Mouse (Mus musculus): ENCODE results near the gene Nmnat3.

The Nmnat3 gene

GRCm38 (mm10) chr9:98311316-98311965 lies 24.2 kb downstream of the Nmnat3 start:
- no peak for DNase-seq (ENCODE audit: low read depth, low spot score)

DNA sequence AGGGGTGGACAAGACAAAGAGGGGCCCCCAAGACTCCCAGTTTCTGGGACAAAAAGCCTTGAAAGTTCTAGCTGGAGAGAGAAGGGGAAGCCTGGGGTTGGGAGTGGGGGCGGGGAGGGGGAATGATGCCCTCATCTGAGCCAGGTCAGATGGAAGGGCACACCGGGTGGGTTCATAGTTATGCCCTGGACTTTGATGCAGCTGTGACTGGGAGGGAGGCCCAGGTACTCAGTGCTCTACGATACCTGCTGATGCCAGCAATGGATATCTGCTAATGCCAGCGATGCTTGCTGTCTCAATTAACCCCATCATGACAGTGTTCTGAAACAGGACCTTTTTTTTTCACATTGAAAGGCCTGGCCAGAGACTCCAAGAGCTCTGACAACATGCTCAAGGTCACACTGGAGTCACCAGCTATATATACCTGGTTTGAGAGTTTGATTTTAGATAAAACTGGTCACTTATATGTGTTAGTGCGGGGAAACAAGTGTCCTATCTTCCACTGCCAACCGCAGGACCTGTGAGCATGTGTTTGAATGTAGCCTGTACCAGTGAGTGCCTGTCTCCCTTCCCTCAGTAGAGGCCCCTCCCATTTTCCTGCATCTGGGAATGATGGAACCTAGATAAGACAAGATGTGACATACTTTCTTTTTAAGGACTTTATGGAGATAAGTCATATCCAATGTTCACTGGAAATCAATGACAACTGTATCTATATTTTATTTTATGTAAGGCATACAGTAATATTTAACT lies 25.6 kb downstream of the Nmnat3 start:
- DNase-seq (ENCODE audit: low read depth, low spot score): no peak

GRCm38 (mm10) chr9:98313587-98313986 lies 26.4 kb downstream of the Nmnat3 start:
- DNase-seq (ENCODE audit: low read depth, low spot score): no peak

DNA sequence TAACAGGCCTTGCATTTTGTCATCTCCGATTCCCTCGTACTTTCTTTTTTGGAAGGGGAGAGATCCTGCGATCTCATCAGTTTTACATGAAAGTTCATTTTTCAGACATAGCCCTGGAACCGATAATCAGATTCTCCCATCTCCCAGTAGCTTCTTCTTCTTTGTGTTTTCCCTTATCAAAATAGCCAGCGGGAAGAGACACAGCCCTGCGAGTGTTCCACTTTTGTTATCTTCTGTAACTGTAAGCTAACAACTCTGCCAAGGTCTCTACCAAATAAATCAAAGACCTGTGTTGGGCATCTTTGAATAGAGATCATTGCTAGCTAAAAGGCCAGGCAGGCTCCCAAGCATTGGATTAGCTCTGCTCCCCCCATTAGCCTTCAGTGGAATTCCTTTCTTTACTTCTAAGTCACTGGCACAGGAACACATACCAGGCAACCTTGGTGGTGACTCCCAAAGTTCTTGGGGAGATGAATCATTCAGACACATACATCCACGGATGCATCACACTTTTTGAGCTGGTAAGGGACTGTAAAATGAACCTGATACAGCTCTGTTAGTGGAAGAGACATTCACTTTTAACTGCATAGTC lies 26.9 kb downstream of the Nmnat3 start:
- no peak for DNase-seq (ENCODE audit: low read depth, low spot score)

DNA sequence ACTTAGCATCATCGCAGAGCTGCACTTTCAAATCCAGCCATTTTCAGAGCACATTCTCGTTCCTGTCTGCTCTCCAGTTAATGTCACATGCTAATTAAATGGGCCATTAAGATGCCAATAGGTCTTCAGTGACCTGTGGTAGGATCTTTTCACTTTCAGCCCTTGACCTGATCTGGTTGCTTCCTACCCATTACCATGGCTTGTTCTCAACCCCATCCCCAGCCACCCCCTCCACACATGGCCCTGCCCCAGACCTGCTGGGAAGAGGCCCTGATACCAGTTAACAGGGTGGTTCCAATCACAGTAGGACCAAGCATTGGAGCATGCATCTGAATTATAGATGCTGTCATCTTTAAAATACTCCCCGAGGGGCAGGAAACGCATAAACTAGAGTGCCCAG lies 30.7 kb downstream of the Nmnat3 start:
- DNase-seq (ENCODE audit: low read depth, low spot score): no peak

GRCm38 (mm10) chr9:98318875-98319274 lies 31.6 kb downstream of the Nmnat3 start:
- DNase-seq (ENCODE audit: low read depth, low spot score): peak; percentile 20

DNA sequence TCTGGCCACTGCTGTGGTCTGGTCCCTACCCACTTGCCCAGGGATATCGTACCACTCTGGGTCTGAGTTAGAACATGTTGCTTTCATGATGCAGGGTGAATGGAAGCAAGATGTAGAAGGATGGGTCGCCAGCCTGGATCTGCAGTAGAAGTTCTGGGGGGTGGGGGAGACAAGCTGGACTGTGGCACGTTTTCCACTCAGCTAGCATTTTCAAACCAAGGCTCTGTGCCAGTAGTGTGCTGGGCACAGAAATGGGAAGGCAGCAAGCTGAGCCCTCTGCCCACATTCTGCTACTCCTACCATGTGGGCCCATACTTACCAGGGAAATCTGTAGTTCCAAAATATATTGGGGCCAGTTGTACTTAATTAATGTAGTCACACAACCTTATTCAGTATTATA lies 33.5 kb downstream of the Nmnat3 start:
- no peak for DNase-seq (ENCODE audit: low read depth, low spot score)

DNA sequence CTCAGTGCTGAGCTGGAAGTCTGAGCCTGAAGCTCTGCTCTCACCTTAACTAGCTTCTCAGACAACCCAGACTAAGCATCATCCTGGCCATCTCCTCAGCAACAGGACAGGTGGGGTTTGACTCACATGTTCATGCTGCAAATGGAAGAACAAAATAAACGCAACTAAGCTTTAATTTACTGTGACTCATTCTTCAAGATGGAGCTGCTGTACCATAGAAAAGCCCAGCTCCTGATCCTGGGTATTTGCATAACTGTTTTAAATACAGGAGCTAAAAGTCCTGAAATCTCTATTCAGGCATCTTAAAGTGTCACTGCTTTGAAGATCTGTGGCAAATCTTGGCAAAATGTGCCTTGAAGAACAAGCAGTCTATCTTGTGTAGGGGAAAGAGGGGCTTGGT lies 38.9 kb downstream of the Nmnat3 start:
- DNase-seq (ENCODE audit: low read depth, low spot score): no peak

GRCm38 (mm10) chr9:98328415-98329176 lies 41.4 kb downstream of the Nmnat3 start:
- DNase-seq (ENCODE audit: low read depth, low spot score): no peak

GRCm38 (mm10) chr9:98329274-98330105 lies 42.3 kb downstream of the Nmnat3 start:
- no peak for DNase-seq (ENCODE audit: low read depth, low spot score)

DNA sequence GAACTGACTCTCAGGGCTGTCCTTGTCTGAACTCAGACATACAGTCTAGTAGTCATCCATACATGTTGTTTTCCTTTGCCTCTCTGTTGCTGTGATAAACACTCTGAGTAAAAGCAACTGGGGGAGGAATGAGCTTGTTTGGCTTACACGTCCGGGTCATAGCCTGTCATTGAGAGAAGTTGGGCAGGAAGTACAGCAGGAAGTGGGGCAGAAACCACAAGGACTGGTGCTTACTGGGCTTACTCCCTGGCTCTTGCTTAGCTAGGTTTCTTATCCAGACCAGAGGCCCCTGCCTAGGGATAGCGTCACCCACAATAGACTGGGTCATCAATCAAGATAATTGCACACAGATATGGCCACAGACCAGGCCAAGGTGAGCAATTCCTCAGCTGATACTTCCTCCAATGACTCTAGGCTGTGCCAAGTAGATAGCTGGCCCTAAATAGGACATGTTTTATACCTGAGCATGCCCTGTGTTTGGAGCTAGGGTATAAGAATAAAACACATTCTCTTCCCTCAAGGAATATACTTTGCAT lies 46.1 kb downstream of the Nmnat3 start:
- no peak for DNase-seq (ENCODE audit: low read depth, low spot score)

DNA sequence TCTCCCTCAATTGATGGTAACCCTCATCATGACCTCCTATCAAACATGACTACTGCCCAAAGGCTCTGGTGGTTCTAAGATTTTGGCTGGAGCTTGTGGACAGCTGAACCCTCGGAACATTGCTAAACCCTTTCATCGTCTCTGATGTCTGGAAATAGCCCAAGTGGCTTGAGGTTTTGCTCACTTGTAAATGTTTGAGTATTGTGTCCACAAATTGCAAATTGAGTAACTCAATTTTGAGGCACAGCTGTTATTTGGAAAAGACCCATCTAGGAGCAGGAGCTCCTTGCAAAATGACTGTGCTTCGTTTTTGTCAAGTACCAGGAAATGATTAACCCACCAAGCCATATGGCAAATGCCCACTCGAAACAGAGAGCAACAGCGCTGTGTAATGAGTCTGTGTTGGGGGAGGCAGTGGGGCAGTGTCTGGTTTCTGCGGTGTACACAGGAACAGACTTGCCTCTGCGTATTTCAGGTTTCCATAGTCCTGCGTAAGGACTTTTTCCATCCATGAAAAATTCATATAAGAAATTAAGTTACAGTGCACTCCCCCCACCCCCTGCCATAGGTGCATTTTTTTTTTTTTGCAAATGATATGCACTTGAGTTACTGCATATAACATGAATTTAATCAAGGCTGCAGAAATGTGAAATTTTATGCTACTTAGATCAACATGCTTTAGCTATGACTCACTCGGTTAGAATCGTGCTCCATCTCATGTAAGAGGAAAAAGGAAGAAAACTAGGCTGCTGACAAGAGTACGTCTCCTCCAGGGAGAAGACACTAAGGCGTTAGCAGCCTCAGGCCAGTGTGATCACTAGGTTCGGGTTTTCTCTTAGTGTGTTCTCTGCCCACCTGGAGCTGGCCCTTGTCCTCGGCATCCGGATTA lies 50.9 kb downstream of the Nmnat3 start:
- DNase-seq (ENCODE audit: low read depth, low spot score): no peak

DNA sequence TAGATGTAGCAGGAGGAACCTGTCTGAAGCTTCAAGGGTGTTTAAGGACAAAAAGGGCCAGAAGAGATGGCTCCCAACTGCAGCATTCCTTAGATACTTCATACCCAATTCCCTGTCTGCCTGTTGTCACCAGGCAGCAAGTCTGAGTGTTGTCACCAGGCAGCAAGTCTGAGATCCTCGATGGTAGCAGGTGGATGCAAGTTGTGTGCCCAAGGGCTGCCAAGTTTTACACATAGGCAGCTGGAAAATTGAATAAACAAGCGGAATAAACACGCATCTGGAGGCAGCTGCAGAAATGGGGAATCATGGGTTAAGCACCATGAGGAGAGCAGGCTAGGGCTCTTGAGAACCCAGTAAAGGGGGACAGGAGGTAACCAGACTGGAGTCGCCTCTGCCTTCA lies 52.7 kb downstream of the Nmnat3 start:
- DNase-seq (ENCODE audit: low read depth, low spot score): no peak

DNA sequence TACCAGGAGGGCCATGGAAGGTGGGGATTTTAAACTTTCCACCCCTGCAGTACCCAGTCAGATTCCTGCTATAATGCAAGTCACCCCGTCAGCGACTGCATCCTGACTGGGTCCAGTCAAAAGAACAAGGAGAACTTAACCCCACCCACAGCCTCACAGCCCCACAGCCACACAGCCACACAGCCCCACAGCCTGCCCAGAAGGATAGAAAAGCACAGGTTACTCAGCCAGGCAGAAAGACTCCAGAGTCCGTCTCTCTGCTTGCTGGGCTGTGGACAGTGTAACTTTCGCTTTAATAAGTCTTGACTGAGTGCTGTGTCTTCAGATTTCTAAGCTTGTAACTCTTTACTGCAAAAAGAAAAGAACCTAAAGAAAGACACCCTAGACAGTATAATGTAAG lies 53.2 kb downstream of the Nmnat3 start:
- no peak for DNase-seq (ENCODE audit: low read depth, low spot score)

DNA sequence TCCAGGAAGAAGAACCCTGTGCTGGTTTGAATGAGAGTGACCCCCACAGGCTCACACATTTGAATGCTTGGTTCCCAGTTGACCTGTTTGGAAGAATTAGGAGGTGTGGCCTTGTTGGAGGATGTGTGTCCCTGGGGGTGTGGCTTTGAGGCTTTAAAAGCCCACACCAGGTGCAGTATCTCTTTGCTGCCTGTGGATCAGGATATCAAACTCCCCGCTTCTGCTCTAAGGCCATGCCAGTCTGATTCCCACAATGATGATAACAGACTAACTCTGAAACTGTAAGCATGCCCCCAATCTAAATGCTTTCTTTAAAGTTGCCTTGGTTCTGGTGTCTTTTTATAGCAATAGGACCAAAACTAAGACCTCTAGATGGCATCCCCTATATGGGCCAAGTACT lies 58.6 kb downstream of the Nmnat3 start:
- DNase-seq (ENCODE audit: low read depth, low spot score): no peak

DNA sequence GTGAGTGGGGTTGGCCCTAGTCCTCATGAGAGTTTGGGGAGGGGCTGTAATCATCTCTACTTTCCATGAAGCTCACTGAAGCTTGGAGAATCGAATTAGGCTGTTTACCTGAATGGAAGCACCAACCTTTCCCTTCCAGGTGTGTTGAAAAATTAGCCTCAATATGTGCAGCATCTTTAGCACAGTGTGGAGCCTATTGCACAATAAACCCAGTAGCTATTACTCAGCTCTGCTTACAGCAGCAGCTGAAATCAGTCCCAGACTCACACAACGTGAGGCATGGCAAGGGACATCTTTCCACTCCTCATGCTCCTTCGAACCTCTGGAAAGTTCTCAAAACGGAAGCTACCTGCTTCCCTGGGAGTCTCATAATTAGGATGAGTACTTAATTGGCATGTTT lies 59.0 kb downstream of the Nmnat3 start:
- no peak for DNase-seq (ENCODE audit: low read depth, low spot score)

DNA sequence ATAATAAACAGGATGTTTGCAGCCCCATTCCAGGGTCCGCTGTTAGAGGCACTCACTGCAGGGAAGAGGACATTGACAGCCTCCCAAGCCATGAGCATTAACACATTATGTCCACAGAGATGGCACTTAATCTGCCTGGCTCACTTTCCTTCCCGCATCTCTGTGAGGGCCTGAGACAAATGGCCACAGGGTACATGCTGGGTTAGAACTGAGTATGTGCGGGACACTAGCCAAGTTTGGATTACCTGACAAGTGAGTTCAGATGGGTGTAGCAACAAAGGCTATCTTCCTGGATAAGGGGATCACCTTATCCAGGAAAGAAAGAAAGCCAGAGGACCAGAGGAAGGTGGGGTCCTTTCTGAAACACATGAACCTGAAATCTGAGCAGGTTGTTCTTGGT lies 59.8 kb downstream of the Nmnat3 start:
- DNase-seq (ENCODE audit: low read depth, low spot score): no peak

DNA sequence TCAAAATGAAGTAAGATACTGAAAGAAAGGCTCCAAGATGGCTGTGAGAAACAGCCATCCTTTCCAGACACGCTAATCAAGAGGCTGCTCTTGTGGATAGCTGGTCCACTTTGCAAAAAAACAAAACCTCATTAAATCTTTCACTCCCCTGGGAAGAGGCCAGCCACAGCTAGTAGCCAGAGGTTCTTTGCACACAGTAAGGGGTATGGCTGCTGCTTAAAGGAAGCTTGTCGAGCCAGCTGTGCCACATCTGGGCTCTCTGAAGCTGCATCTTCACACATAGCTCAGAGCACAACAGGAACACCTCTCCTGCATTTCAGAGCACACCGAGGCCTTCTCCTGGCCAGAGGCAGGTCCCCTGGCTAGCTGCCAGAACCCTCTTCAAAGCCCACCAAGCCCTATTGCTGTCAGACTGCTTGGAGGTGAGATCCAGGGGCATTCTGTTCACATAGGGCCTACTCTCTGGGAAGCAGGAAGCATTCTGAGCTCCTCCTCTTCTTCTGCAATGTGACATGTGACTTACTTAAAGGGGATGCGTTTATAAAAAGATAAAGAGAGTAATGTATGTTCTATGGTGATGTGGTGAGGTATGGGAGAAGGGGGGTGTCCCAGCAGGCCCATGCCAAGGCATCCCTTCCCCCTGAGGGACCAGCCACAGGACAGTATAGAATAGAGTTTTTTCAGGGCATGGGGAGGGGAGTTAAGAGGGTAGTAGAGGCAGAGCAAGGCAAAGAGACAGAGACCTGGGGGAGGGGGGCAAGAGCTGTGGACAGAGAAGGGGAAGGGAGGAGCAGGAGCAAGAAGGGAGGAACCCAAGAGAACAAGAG lies 63.3 kb downstream of the Nmnat3 start:
- peak; percentile 37 for DNase-seq (ENCODE audit: low read depth, low spot score)

DNA sequence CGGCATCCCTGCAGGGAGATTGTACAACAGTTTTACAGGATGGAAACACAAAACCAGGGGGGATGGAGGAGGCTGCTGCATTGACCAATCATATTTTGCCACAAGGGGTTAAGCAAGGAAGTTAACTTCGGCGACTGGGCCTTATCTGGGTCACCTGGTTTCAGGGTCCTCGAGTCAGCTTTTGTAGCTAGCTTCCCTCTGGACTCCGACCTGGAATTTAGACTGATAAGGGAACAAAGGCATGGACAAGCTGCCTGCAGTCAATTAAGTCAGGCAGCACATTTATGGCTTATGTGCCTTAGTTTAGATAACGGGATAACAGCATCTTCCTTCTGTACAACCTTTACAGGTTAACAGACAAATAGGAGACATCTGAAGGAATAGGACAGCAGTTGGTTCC lies 65.1 kb downstream of the Nmnat3 start:
- no peak for DNase-seq (ENCODE audit: low read depth, low spot score)

All from forelimb bud, embryonic 11.5 days (tissue).